Mouse (Mus musculus) stomach, postnatal 0 days (tissue): ENCODE results near the gene Atg14.

Source experiments
- CTCF ChIP-seq: IDR thresholded peaks from 2 replicates; pipeline ENCODE4 v1.5.1; 2016; ENCODE audit warnings: antibody characterized with exemption, low read depth, mild to moderate bottlenecking, moderate library complexity
- EP300 ChIP-seq: optimal IDR thresholded peaks from 2 replicates; pipeline ENCODE3; 2016; ENCODE audit warnings: antibody characterized with exemption

DNA sequence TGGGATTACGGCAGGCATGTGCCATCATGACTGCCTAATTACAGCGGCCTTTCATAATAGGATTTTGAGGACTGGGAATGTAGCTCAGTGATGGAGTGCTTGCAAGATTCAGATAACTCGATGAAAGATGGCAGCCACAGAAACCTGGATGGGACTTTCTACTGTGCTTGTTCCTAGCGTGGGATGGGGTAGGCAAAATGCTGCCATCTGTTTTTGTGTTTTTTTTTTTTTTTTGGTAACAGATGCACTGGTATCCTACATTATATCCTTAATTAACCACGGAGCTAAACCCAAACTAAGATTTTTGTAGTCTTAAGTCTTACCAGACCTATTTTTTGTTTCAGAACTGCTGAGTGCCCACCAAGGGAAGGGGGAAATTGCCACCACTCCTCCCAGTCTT lies 44.6 kb downstream of the Atg14 start:
- TF ChIP-seq CTCF (no peak), EP300 (no peak)
